Mouse (Mus musculus) megakaryocyte-erythroid progenitor cell, adult 5-6 weeks (primary cell): ENCODE measurements at regions not wholly inside any gene's neighbourhood (a gene's known extent, or its start where the extent isn't known, plus 50 kb on each side); places are given as distances from the start of the nearest gene placed in this dataset.

Experiments
- ATAC-seq: replicated peaks from 2 replicates; pipeline ENCODE4 v1.8.0; 2016; ENCODE audit warnings: mild to moderate bottlenecking, inconsistent platforms; ENCODE audit not compliant: severe bottlenecking, poor library complexity, low FRiP score, low TSS enrichment

- no peak for ATAC-seq
Observed at GRCm38 (mm10) chr19:44683191-44683590, 72.7 kb upstream of the Pax2 start.

DNA sequence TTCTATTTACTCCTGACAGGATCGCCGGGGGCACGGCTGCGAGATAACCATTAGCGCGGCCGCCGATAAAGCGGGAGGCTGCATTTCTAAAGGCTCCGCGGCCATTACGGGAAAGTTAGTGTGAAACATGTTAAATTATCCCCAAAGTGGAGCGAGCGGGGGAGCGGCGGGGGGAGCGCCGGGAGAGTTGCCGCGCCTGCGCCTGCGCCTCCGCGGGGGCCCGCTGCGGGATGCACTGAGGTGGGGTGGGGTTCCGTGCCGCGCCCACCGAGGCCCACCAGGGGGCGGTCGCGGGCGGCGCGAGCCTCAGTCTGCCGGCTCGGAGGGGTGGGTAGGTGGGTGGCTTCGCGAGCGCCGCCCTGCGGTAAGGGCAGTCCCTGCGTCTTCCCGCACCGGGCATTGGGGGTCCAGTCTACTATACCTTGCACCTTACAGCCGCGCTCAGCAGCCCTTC is 71.8 kb upstream of the Pax2 start:
- ATAC-seq = peak; percentile 44; the same call in 1 of the 2 replicates

DNA sequence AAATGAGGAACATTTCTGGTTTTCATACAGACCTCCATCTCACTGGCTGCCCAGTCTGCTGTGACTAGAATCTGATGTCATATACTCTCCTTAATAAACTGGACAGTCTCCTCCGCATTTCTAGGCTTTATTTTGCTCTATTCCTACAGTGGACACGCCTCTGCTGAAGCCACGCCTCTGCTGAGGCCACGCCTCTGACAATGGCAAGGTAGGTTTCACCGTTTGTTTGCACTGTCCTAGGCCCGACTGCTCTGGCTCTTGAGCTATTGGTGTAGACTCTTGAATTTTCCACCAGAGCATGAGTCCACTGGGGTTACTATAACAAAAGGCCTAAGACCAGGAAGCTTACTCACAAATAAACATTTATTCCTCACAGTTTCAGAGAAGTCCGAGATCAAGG is 69.8 kb upstream of the Pax2 start:
- ATAC-seq = no peak

DNA sequence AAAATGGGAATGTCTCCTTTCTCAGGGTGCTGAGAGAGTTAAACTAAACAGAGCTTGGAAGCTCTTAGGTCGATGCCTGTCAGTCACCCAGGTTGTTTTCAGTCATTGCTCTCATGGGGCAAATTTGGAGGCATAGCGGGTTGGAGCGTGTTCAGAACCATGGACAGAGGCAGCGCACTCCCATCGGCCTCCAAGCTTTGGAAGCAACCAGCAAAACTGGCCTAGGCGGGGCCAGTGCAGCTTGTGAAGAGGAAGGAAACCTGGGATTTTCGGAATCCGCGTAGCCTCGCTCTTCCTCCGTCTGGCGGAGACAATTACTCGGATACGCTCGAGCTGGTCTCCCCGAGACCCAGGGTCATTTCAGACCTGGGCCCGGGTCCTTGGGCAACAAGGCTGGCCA is 63.4 kb upstream of the Pax2 start:
- ATAC-seq = 0 out of 2 replicates have a peak, but pooled peaks have one; percentile 52

DNA sequence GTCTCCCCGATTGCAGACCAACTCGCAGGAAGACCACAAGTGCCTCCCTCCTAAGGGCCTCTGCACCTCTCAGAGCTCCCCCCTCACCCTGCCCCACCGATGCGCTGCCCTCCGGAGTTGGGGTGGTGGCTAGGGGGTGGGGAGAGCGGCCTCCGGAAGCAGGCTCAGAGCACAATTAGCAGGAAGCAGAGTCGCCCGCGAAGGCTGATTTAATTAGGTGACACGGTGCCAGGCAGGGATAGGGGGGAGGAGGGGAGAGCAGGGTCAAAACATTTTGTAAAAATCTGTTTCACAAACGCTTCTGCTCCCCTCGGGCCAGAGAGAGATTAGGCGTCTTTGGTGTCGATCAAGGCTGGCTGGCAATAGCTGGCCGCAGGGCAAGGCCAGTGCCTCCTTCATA is 63.0 kb upstream of the Pax2 start:
- no peak for ATAC-seq

GRCm38 (mm10) chr19:44695331-44695730 is 60.5 kb upstream of the Pax2 start:
- no peak for ATAC-seq

DNA sequence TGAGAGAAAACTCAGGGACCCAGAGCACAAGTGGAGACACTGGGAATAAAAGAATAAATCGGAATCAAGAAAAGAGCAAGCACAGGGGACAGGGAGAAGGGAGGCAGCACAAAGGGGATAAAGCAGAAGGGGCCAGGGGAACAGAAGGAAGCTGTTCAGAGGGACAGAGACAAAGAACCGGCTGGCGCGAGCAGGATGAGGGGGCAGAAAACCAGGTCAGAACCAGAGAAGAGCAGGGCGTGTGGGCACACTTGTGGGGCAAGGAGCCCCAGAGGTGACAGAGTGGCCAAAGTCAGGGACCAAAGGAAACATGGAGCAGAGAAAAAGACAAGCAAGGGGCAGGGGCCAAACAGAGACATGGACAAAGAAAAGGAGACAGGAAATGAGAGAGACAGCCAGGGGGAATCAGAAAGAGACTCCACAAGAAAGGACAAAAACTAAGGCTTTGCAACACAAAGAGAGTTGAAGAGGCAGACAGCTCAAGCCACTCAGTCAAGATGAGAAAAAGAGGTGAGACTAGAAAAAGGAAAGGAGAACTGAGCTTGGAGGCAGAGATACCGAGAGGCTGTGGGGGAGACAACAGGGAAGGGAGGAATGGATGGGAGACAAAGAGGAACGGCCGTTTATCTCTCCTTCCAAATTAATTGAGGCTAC is 59.7 kb upstream of the Pax2 start:
- no peak for ATAC-seq

DNA sequence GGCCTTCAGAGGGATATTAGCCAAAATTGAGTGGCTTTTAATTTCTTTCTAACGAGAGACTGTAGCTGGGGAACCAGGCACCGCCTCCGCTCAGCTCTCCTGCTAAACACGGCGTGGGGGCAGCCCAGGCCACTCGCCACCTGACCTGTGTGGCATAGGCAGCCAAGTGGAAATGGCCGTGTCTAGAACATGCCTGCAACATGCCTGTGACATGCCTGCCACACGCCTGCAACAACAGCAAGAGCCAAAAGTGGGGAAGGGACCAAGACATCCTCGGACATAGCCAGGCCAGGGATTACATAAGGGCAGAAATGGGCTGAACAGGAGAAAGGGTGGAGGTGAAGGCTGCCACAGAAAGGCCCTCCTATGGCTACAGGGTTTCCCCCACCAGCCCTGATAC is 59.1 kb upstream of the Pax2 start:
- no peak for ATAC-seq

- ATAC-seq = no peak
Observed at GRCm38 (mm10) chr19:44698382-44699256, 57.2 kb upstream of the Pax2 start.
